Mouse (Mus musculus) midbrain, postnatal 0 days (tissue): ENCODE results near the gene Nxpe4. TPM values are rescaled to one million over a fixed set of nuclear protein-coding genes. Genes with fewer than 3 reads are reported as not detected.

ENCODE experiments used
- ATAC-seq: fragments of 200-750 bp; cut with Nextera tagmentation; 2 replicates; pipeline ENCODE4 v1.8.0; 2017; ENCODE audit warnings: moderate number of reproducible peaks, mild to moderate bottlenecking, moderate TSS enrichment, moderate library complexity; ENCODE audit not compliant: low FRiP score
- DNase-seq: peaks from one replicate; pipeline ENCODE4 v3.0.0-alpha.2; 2015; ENCODE audit warnings: low spot score
- H3K27ac ChIP-seq: fragments of 300-500 bp; sonication (generic); 2 replicates; pipeline ENCODE4 v1.5.1; 2014; ENCODE audit warnings: low read depth, mild to moderate bottlenecking, low read length, mixed read lengths
- H3K27me3 ChIP-seq: fragments of 300-500 bp; sonication (generic); 2 replicates; pipeline ENCODE4 v1.6.1; 2014; ENCODE audit warnings: low read length, control low read depth, mixed read lengths; ENCODE audit not compliant: insufficient read depth
- H3K36me3 ChIP-seq: fragments of 300-500 bp; sonication (generic); 2 replicates; pipeline ENCODE4 v1.6.1; 2014; ENCODE audit warnings: low read length, control low read depth, mixed read lengths; ENCODE audit not compliant: insufficient read depth
- H3K4me1 ChIP-seq: fragments of 300-500 bp; sonication (generic); 2 replicates; pipeline ENCODE4 v1.6.1; 2014; ENCODE audit warnings: mild to moderate bottlenecking, control low read depth, antibody characterized with exemption, low read length, mixed read lengths; ENCODE audit not compliant: insufficient read depth
- H3K4me2 ChIP-seq: fragments of 300-500 bp; sonication (generic); 2 replicates; pipeline ENCODE4 v1.6.1; 2014; ENCODE audit warnings: low read depth, mild to moderate bottlenecking, low read length, mixed read lengths; ENCODE audit not compliant: poor library complexity, severe bottlenecking
- H3K4me3 ChIP-seq: fragments of 300-500 bp; sonication (generic); 2 replicates; pipeline ENCODE4 v1.5.1; 2014; ENCODE audit warnings: low read depth, mild to moderate bottlenecking, low read length, moderate library complexity
- H3K9ac ChIP-seq: fragments of 300-500 bp; sonication (generic); replicated peaks from 2 replicates; pipeline ENCODE4 v1.6.1; 2014; ENCODE audit warnings: mild to moderate bottlenecking, low read length, moderate library complexity, mixed read lengths; ENCODE audit not compliant: poor library complexity, severe bottlenecking
- H3K9me3 ChIP-seq: fragments of 300-500 bp; sonication (generic); 2 replicates; pipeline ENCODE4 v1.6.1; 2016; ENCODE audit warnings: low read length, control low read depth
- CTCF ChIP-seq: IDR thresholded peaks from 2 replicates; pipeline ENCODE4 v1.5.1; 2016; ENCODE audit warnings: antibody characterized with exemption, mild to moderate bottlenecking
- WGBS: fragments of 180-500 bp; shearing (Covaris S2); extraction: QIAGEN DNeasy Blood & Tissue Kit; methylation state at CpG from one replicate; pipeline ENCODE4 v1.1.7; 2014; 5-methylcytosine and 5-hydroxymethylcytosine counted together
- polyA plus RNA-seq: library from polyadenylated mRNA; unstranded; fragments of >200 nt; fragmentation: Nextera tagmentation; extraction: Ambion mirVana; gene quantifications from 2 replicates; pipeline ENCODE4 v1.2.1, GENCODE M21; 2015
- total RNA-seq: library from RNA; depleted of rRNA; stranded (reverse); fragments of >200 nt; gene quantifications from 2 replicates; pipeline ENCODE4 v1.2.3, GENCODE M21; 2014

The Nxpe4 gene
- total and polyA plus RNA-seq, 2 experiments from 2014 or later = 7.7 to 13.5 TPM

DNA sequence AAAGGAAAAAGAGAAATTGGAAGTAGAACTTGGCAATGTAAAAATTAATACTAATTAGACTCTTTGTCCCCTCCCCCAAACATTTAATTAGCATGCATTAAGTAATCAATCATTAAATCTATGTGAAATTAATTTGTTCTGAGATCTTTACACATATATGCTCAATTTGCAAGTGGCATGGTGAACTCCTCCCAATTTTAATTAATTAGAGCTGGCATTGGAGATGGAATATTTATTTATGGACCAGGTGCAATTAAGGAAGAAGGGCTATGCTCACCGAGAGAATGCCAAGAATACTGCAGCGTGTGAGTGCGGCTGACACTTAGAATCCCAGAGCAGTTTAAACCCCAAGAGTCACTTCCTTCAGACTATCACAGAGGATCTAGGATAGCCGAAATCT lies 103.7 kb downstream of the Nxpe4 start:
- no peaks in the 10 kb centered on the region for H3K27me3 ChIP-seq
- H3K4me2 ChIP-seq = no peak overlapping the region
- no peak overlapping the region for H3K9ac ChIP-seq
- H3K4me1 ChIP-seq = no peaks in the 10 kb centered on the region
- no peaks in the 10 kb centered on the region for H3K9me3 ChIP-seq
- no peak for TF ChIP-seq CTCF
- no peak for ATAC-seq
- WGBS = 53% methylated on average over 4 of the region's 4 CpGs
- no peak overlapping the region for H3K4me3 ChIP-seq
- no peak for DNase-seq
- H3K36me3 ChIP-seq = no peaks in the 10 kb centered on the region
- H3K27ac ChIP-seq = no peak overlapping the region

DNA sequence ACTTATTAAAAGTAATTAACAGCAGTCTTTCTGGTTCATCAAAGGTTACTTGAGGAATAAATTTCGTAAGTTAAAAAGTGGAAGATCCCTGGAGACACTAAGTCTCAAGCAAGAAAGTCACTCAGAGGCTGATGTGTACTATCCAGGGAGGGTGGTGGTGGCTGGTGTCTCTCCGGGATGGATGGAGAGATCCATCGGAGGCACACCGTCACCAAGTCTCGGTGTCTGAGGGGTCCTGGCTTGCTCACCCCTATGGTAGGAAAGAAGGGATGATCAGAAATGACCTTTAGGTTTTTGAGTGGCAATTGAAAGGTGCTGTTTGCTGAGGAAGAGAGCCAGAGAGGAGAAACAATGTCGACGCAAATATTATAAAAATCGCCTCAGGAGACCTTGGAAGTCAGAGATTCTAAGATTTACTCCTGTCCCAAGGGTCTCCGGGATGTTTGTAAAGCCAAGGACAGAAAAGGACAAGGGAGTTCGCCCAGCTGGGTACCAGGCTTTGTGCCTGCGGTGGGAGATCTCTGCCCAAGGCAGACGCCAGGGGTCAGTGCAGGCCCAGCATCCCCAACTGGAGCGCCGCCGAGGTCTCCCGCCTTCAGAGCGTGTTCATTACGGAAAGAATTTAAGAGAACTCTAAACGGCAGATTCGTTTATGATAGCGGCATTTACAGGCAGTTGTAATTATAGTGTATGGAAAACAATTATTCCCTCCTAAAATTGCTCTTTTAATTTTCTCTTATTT lies 104.6 kb downstream of the Nxpe4 start:
- 12% methylated on average over 21 of the region's 21 CpGs for WGBS
- H3K27me3 ChIP-seq = no peaks in the 10 kb centered on the region

GRCm38 (mm10) chr9:48267028-48267441 lies 105.2 kb downstream of the Nxpe4 start:
- WGBS = 2% methylated on average over 16 of the region's 16 CpGs
- no peak for TF ChIP-seq CTCF
- Histone ChIP-seq H3K27me3 (no peaks in the 10 kb centered on the region), H3K36me3 (no peaks in the 10 kb centered on the region), H3K9ac (peak overlapping the region; percentile 51), H3K4me1 (no peaks in the 10 kb centered on the region), H3K9me3 (no peaks in the 10 kb centered on the region), H3K27ac (no peak overlapping the region), H3K4me3 (peak overlapping the region; percentile 45), H3K4me2 (peak overlapping the region; percentile 92)
- ATAC-seq (peak; percentile 72; the same call in 1 of the 2 replicates), DNase-seq (peak; percentile 54)

More for the DNA sequence above, 104.6 kb downstream of the Nxpe4 start:
- Histone ChIP-seq H3K36me3 (no peaks in the 10 kb centered on the region), H3K4me2 (peak overlapping the region; percentile 92), H3K9me3 (no peaks in the 10 kb centered on the region), H3K4me3 (peak overlapping the region; percentile 45), H3K4me1 (no peaks in the 10 kb centered on the region), H3K27ac (no peak overlapping the region), H3K9ac (peak overlapping the region; percentile 51)
- ATAC-seq (peak; percentile 92), DNase-seq (peak; percentile 84)
- TF ChIP-seq CTCF = peak; percentile 92

DNA sequence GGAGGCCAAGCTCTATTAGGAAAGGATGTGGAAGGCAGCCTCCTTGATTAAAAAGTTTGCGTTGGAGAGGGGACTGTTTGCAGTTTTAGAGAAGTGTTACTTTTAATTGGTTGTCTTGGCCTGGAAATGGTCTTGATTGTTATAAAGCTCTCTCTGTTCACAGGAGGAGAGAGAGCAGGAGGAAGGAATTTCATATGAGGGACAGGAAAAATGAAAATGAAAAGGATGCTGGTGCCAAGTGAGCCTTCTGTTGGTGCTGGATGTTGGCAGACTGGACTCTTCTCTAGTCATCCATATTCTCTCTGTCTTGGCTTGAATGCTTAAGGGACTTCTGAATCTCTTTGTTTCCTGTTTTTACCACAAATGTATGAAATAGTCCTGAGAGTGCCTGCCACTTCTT lies 106.1 kb downstream of the Nxpe4 start:
- Histone ChIP-seq H3K4me3 (no peak overlapping the region), H3K9ac (no peak overlapping the region), H3K36me3 (no peaks in the 10 kb centered on the region), H3K9me3 (no peaks in the 10 kb centered on the region), H3K4me2 (no peak overlapping the region), H3K27me3 (no peaks in the 10 kb centered on the region), H3K4me1 (no peaks in the 10 kb centered on the region), H3K27ac (no peak overlapping the region)
- 88% methylated on average over 1 of the region's 1 CpGs for WGBS
- no peak for ATAC-seq
- TF ChIP-seq CTCF = no peak
- DNase-seq = no peak

- Histone ChIP-seq H3K9me3 (no peaks in the 10 kb centered on the region), H3K4me2 (no peak overlapping the region), H3K27ac (no peak overlapping the region), H3K4me3 (no peak overlapping the region), H3K36me3 (no peaks in the 10 kb centered on the region), H3K27me3 (no peaks in the 10 kb centered on the region), H3K4me1 (no peaks in the 10 kb centered on the region), H3K9ac (no peak overlapping the region)
- WGBS = 91% methylated on average over 15 of the region's 15 CpGs
- TF ChIP-seq CTCF = no peak
- DNase-seq (no peak), ATAC-seq (no peak)
Measured at GRCm38 (mm10) chr9:48276831-48277230, 115.0 kb downstream of the Nxpe4 start.

- no peaks in the 10 kb centered on the region for H3K27me3 ChIP-seq
- WGBS = 90% methylated on average over 8 of the region's 8 CpGs
- no peaks in the 10 kb centered on the region for H3K9me3 ChIP-seq
- no peaks in the 10 kb centered on the region for H3K36me3 ChIP-seq
- no peak for ATAC-seq
- TF ChIP-seq CTCF = no peak
- H3K4me1 ChIP-seq = no peaks in the 10 kb centered on the region
- no peak for DNase-seq
- H3K27ac ChIP-seq = no peak overlapping the region
- H3K4me3 ChIP-seq = no peak overlapping the region
- H3K9ac ChIP-seq = no peak overlapping the region
- no peak overlapping the region for H3K4me2 ChIP-seq
Measured at GRCm38 (mm10) chr9:48284221-48284620, 122.4 kb downstream of the Nxpe4 start.
